Mouse (Mus musculus): ENCODE measurements around the gene Kcnq5. TPM values are rescaled to one million over a fixed set of nuclear protein-coding genes. Genes with fewer than 3 reads are reported as not detected.

The Kcnq5 gene
- total and polyA plus RNA-seq, 3 experiments, result not detected

DNA sequence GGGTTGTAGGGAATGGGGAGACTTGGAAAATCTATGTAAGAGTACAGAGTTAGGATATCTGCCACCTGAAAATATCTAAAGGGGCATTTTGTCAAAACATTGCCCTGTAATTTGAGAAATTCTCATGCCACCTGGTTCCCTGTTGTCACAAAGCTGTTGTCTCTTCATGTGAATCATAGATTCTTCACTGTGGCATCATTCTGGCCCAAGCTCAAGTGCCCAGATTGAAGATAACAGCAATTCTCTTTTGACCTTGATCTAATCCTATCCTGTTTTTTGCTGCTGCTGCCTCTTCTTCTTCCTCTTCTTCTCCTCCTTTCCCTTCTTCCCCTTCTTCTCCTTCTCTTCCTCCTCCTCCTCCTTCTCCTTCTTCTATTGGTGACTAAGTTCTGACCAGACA is 240.5 kb downstream of the Kcnq5 start:
- no peaks in the 10 kb centered on the region for H3K36me3 ChIP-seq (ENCODE audit: control insufficient read depth in 1 of 2, insufficient read depth in 2 of 2, low read length in 2 of 2)
- no peaks in the 10 kb centered on the region for H3K79me2 ChIP-seq (ENCODE audit: control insufficient read depth, insufficient read depth, low read length, poor library complexity)
- H3K4me1 ChIP-seq (ENCODE audit: control insufficient read depth in 1 of 2, insufficient read depth in 2 of 2, low read length in 2 of 2), result no peaks in the 10 kb centered on the region
- H3K27ac ChIP-seq (ENCODE audit: control insufficient read depth, low read depth, low read length), result no peak overlapping the region
- no peak for DNase-seq (ENCODE audit: low read depth, low spot score)
- TF ChIP-seq CHD2 (IDR thresholded peaks at IDR 0.05; ENCODE audit: low read length) (no peak), ELF1 (IDR thresholded peaks at IDR 0.05; ENCODE audit: low read depth, low read length) (no peak), NRF1 (IDR thresholded peaks at IDR 0.05; ENCODE audit: insufficient read depth, low read depth, low read length, poor library complexity, severe bottlenecking) (no peak), TAL1 (IDR thresholded peaks at IDR 0.05; ENCODE audit: low read length) (no peak), ETS1 (IDR thresholded peaks at IDR 0.05; ENCODE audit: low read depth, low read length) (no peak), NELFE (IDR thresholded peaks at IDR 0.05; ENCODE audit: low read depth, low read length) (no peak), MYC (IDR thresholded peaks at IDR 0.05; ENCODE audit: low read depth, low read length) (no peak), RCOR1 (IDR thresholded peaks at IDR 0.05; ENCODE audit: low read depth, low read length) (no peak), MAZ (IDR thresholded peaks at IDR 0.05; ENCODE audit: low read depth, low read length) (no peak), MAX (IDR thresholded peaks at IDR 0.05; ENCODE audit: low read length) (no peak)
- no peak overlapping the region for H3K9ac ChIP-seq (ENCODE audit: control insufficient read depth, low read depth, low read length, poor library complexity, severe bottlenecking)
- H3K4me3 ChIP-seq (ENCODE audit: control insufficient read depth in 1 of 2, insufficient read depth in 1 of 2, low read depth in 2 of 2, low read length in 2 of 2), result no peak overlapping the region
- H3K27me3 ChIP-seq (ENCODE audit: control insufficient read depth in 1 of 2, insufficient read depth in 2 of 2, low read length in 2 of 2), result no peaks in the 10 kb centered on the region
- H3K9me3 ChIP-seq (replicated peaks; ENCODE audit: insufficient read depth, low read length), result no peaks in the 10 kb centered on the region

DNA sequence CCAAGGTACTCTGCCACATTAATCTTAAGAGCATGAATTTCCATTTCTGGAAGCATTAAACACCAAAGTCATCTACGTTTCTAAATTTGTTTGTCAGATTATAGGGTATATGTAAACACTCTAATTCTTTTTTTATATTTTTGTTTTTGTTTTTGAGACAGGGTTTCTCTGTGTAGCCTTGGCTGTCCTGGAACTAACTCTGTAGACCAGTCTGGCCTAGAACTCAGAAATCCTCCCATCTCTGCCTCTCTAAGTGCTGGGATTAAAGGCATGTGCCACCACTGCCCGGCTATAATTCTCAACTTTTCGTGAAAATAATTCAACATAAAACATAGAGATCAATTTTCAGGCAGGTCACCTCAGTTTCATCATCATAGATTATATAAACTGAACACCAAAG is 246.9 kb downstream of the Kcnq5 start:
- no peaks in the 10 kb centered on the region for H3K9me3 ChIP-seq (replicated peaks; ENCODE audit: insufficient read depth, low read length)
- H3K27me3 ChIP-seq (ENCODE audit: control insufficient read depth in 1 of 2, insufficient read depth in 2 of 2, low read length in 2 of 2), result no peaks in the 10 kb centered on the region
- TF ChIP-seq NELFE (IDR thresholded peaks at IDR 0.05; ENCODE audit: low read depth, low read length), result no peak
- TF ChIP-seq TAL1 (IDR thresholded peaks at IDR 0.05; ENCODE audit: low read length), result no peak
- TF ChIP-seq NRF1 (IDR thresholded peaks at IDR 0.05; ENCODE audit: insufficient read depth, low read depth, low read length, poor library complexity, severe bottlenecking), result no peak
- no peak for TF ChIP-seq MAX (IDR thresholded peaks at IDR 0.05; ENCODE audit: low read length)
- no peak for TF ChIP-seq USF1 (IDR thresholded peaks at IDR 0.05; ENCODE audit: low read depth, low read length)
- no peak for TF ChIP-seq TCF12 (IDR thresholded peaks at IDR 0.05; ENCODE audit: low read depth, low read length)
- no peak for TF ChIP-seq POLR2AphosphoS2 (IDR thresholded peaks at IDR 0.05; ENCODE audit: low read length)
- no peak for TF ChIP-seq JUND (IDR thresholded peaks at IDR 0.05; ENCODE audit: low read depth, low read length)
- no peak for TF ChIP-seq MEF2A (IDR thresholded peaks at IDR 0.05; ENCODE audit: extremely low read depth, insufficient replicate concordance, low read depth, low read length, poor library complexity, severe bottlenecking)
- no peak for TF ChIP-seq CHD1 (IDR thresholded peaks at IDR 0.05; ENCODE audit: low read depth, low read length)
- no peak for TF ChIP-seq GATA1 (IDR thresholded peaks at IDR 0.05; ENCODE audit: low read depth, low read length)
- no peak for TF ChIP-seq SIN3A (IDR thresholded peaks at IDR 0.05; ENCODE audit: low read length)
- TF ChIP-seq MYB (IDR thresholded peaks at IDR 0.05; ENCODE audit: low read depth, low read length), result no peak
- no peak for TF ChIP-seq MAFK (IDR thresholded peaks at IDR 0.05; ENCODE audit: borderline replicate concordance, low read depth, low read length)
- no peak for TF ChIP-seq GABPA (IDR thresholded peaks at IDR 0.05; ENCODE audit: low read depth, low read length)
- H3K4me1 ChIP-seq (ENCODE audit: control insufficient read depth in 1 of 2, insufficient read depth in 2 of 2, low read length in 2 of 2), result no peaks in the 10 kb centered on the region
- H3K36me3 ChIP-seq (ENCODE audit: control insufficient read depth in 1 of 2, insufficient read depth in 2 of 2, low read length in 2 of 2), result no peaks in the 10 kb centered on the region
- no peak overlapping the region for H3K27ac ChIP-seq (ENCODE audit: control insufficient read depth, low read depth, low read length)
- DNase-seq (ENCODE audit: low read depth, low spot score), result peak; percentile 63
- H3K4me3 ChIP-seq (ENCODE audit: control insufficient read depth in 1 of 2, insufficient read depth in 1 of 2, low read depth in 2 of 2, low read length in 2 of 2), result no peak overlapping the region
- H3K9ac ChIP-seq (ENCODE audit: control insufficient read depth, low read depth, low read length, poor library complexity, severe bottlenecking), result no peak overlapping the region
- H3K79me2 ChIP-seq (ENCODE audit: control insufficient read depth, insufficient read depth, low read length, poor library complexity), result no peaks in the 10 kb centered on the region
